Mouse (Mus musculus) adrenal gland, adult 18-20 months (tissue): ENCODE data around the gene Mog. TPM values are rescaled to one million over a fixed set of nuclear protein-coding genes. Genes with fewer than 3 reads are reported as not detected.

Experiments
- total RNA-seq, 2 experiments: library from RNA; stranded (reverse); gene quantifications; 1 replicate in 1 of 2; 2 replicates in 1 of 2; pipeline ENCODE4 v1.2.3; 2021

Mog gene
- total RNA-seq, 2 experiments from 2014 or later: not detected

Other genes with a start within 250 kb of the Mog start
- gene H2-M10.6, start 211.2 kb downstream of the Mog start, total RNA-seq: not detected
- gene Trim26, start 186.3 kb downstream of the Mog start, total RNA-seq: 10 to 100 TPM; 45.1 to 49.8 TPM
- not detected for gene Trim15, start 156.2 kb downstream of the Mog start, total RNA-seq
- gene Trim10, start 153.8 kb downstream of the Mog start, total RNA-seq: under 1 TPM in 1 of 2 experiments, not detected in 1; 0.22 TPM
- gene Trim40, start 133.3 kb downstream of the Mog start, total RNA-seq: under 1 TPM; 0.26 to 0.53 TPM
- gene Trim31, start 125.3 kb downstream of the Mog start, total RNA-seq: not detected
- under 1 TPM; 0.61 to 0.86 TPM for gene Rnf39, start 80.5 kb downstream of the Mog start, total RNA-seq
- 100 to 1,000 TPM in 1 of 2 experiments, 10 to 100 TPM in 1; 84.2 to 100 TPM for gene Ppp1r11, start 71.7 kb downstream of the Mog start, total RNA-seq
- gene Znrd1, start 64.8 kb downstream of the Mog start, total RNA-seq: 10 to 100 TPM; 45.3 to 50.7 TPM
- 10 to 100 TPM; 12.4 to 13.3 TPM for gene Znrd1as, start 64.8 kb downstream of the Mog start, total RNA-seq
- not detected for gene 2410137M14Rik, start 42.2 kb downstream of the Mog start, total RNA-seq
- gene H2-M5, start 33.9 kb downstream of the Mog start, total RNA-seq: not detected
- 1 to 10 TPM; 2.5 to 3.5 TPM for gene Zfp57, start 22.2 kb downstream of the Mog start, total RNA-seq
- gene Gabbr1, start 22.6 kb upstream of the Mog start, total RNA-seq: 10 to 100 TPM; 23.3 to 28.6 TPM
- not detected for gene Olfr90, start 65.1 kb upstream of the Mog start, total RNA-seq
- gene Olfr91, start 74.9 kb upstream of the Mog start, total RNA-seq: not detected
- not detected for gene Olfr92, start 96.7 kb upstream of the Mog start, total RNA-seq
- not detected for gene Olfr93, start 138.1 kb upstream of the Mog start, total RNA-seq
- gene Ubd, start 170.5 kb upstream of the Mog start, total RNA-seq: under 1 TPM in 1 of 2 experiments, not detected in 1; 0.67 TPM
- gene Olfr94, start 177.6 kb upstream of the Mog start, total RNA-seq: not detected
- gene Olfr95, start 189.7 kb upstream of the Mog start, total RNA-seq: not detected
- not detected for gene Olfr96, start 196.7 kb upstream of the Mog start, total RNA-seq
- not detected for gene Olfr97, start 213.9 kb upstream of the Mog start, total RNA-seq
- gene Olfr98, start 240.4 kb upstream of the Mog start, total RNA-seq: not detected
- gene H2-M3, start 246.8 kb upstream of the Mog start, total RNA-seq: 1 to 10 TPM; 5.1 to 8.1 TPM